Mouse (Mus musculus): ENCODE data around the gene Gng7. TPM values are rescaled to one million over a fixed set of nuclear protein-coding genes. Genes with fewer than 3 reads are reported as not detected.
A peak's percentile ranks its signal among the peaks of the same experiment; 100 is the strongest.

The Gng7 gene
- total and polyA plus RNA-seq, 3 experiments, result 0.24 to 0.47 TPM; not detected in 1

DNA sequence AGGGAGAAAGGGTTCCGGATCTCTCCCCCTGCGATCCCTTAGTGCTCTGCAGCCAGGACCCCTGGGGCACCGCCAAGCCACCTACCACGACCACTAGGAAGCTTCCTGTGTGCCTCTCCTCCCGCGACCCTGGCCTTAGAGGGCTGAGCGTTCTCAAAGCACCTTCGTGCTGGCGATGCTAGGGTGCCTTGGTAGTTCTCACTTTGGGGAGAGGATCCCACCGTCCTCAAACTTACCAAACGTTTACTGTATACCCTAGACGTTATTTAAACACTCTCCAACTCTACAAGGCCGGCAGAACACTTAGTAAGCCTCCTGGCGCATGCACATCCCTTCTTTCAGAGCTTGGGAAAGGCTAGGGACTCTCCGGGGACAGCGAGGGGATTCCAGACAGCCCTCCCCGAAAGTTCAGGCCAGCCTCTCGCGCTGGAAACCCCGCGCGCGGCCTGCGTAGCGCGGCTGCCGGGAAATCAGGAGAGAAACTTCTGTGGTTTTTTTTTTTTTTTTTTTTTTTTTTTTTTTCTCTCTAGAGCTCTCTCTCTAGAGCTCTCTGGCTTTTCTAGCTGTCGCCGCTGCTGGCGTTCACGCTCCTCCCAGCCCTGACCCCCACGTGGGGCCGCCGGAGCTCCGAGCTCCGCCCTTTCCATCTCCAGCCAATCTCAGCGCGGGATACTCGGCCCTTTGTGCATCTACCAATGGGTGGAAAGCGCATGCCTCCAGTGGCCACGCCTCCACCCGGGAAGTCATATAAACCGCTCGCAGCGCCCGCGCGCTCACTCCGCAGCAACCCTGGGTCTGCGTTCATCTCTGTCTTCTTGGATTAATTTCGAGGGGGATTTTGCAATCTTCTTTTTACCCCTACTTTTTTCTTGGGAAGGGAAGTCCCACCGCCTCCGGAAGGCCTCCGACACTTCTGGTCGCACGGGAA lies 85.2 kb downstream of the Gng7 start, which contains the start of gene Gadd45b (continued):
- TF ChIP-seq ZNF384 (IDR thresholded peaks at IDR 0.05; ENCODE audit: low read depth, low read length) (peak; percentile 99), SIN3A (IDR thresholded peaks at IDR 0.05; ENCODE audit: low read length) (peak; percentile 72; the same call in 1 of the 2 replicates), MAX (IDR thresholded peaks at IDR 0.05; ENCODE audit: low read length) (no peak; the same call in 1 of the 2 replicates), USF2 (conservative IDR thresholded peaks at IDR 0.05; ENCODE audit: low read depth, low read length) (no peak), TCF12 (IDR thresholded peaks at IDR 0.05; ENCODE audit: low read depth, low read length) (peak; percentile 78), ZMIZ1 (IDR thresholded peaks at IDR 0.05; ENCODE audit: low read depth, low read length) (peak; percentile 99), RCOR1 (conservative IDR thresholded peaks at IDR 0.05; ENCODE audit: low read depth, low read length) (no peak; the same call in 1 of the 2 replicates)

DNA sequence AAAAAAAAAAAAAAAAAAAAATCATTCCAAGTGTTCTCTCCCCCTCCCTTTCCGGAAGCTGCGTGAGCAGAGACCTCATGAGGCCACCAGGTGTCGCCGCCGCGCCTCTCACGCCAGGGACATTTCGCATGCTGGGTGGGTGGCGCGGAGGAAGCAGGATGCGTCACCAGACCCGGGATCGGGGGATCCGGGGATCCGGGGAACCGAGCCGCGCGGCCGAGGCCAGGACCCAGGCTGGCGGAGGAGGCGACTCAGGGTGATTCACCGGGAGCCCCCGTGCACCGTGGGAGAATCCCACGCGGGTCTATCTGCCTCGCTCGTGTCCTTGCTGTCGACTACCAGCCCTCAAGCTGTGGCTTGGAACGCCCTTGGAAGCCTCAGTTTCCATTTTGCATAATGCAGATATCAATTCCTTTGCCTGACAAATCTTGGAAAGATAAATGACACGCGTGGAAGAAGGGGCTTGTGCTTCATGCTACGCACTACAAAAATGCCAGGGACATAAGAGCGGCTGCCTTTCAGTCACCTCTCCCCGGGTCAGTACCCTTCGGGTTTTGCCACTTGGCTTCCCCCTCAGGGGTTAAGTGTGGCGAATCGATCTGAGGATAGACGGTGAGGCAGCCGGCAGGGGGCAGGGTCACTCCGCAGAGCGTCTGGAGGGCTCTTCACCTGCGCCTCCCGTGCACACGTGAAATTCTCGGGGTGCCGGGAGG lies 86.0 kb downstream of the Gng7 start:
- peaks cover 4% of the 10 kb centered on the region for H3K27me3 ChIP-seq (replicated peaks)
- H3K9me3 ChIP-seq (replicated peaks; ENCODE audit: low read length), result peaks cover 2% of the 10 kb centered on the region
- in situ Hi-C loops (cut with MboI; ENCODE audit: low pct_ligation_motif_present, low pct_unique_long_range_greater_than_20kb, low sequenced_read_pairs), result loop anchor here (5.0 to 10.0 kb wide), 2 partner anchors 64 to 236 kb away; partner anchors contain the start of gene Pias4
- TF ChIP-seq RCOR1 (conservative IDR thresholded peaks at IDR 0.05; ENCODE audit: low read depth, low read length) (peak; percentile 36; the same call in 1 of the 2 replicates), NELFE (IDR thresholded peaks at IDR 0.05; ENCODE audit: low read depth, low read length) (peak; percentile 64; the same call in 1 of the 2 replicates), ZNF384 (IDR thresholded peaks at IDR 0.05; ENCODE audit: low read depth, low read length) (peak; percentile 97), IRF4 (IDR thresholded peaks at IDR 0.05; ENCODE audit: low read depth, low read length) (peak; percentile 56), PAX5 (IDR thresholded peaks at IDR 0.05; ENCODE audit: low read length) (no peak), ETS1 (conservative IDR thresholded peaks at IDR 0.05; ENCODE audit: low read depth, low read length) (peak; percentile 23), ZMIZ1 (IDR thresholded peaks at IDR 0.05; ENCODE audit: low read depth, low read length) (no peak), NRF1 (IDR thresholded peaks at IDR 0.05; ENCODE audit: low read depth, low read length) (0 out of 2 replicates have a peak, but pooled peaks have one; percentile 18), MXI1 (IDR thresholded peaks at IDR 0.05; ENCODE audit: low read depth, low read length) (no peak), TBP (conservative IDR thresholded peaks at IDR 0.05; ENCODE audit: low read depth, low read length) (no peak), ZKSCAN1 (IDR thresholded peaks at IDR 0.05; ENCODE audit: borderline replicate concordance, low read depth, low read length) (no peak), RAD21 (IDR thresholded peaks at IDR 0.05; ENCODE audit: low read depth, low read length) (peak; percentile 92), SMC3 (IDR thresholded peaks at IDR 0.05; ENCODE audit: low read depth, low read length) (peak; percentile 98), MAX (IDR thresholded peaks at IDR 0.05; ENCODE audit: low read length) (peak; percentile 38), JUND (conservative IDR thresholded peaks at IDR 0.05; ENCODE audit: low read depth, low read length) (no peak), MYC (IDR thresholded peaks at IDR 0.05; ENCODE audit: low read depth, low read length) (peak; percentile 44; the same call in 1 of the 2 replicates), USF2 (conservative IDR thresholded peaks at IDR 0.05; ENCODE audit: low read depth, low read length) (no peak), CTCF (conservative IDR thresholded peaks at IDR 0.05 in 1 of 2, IDR thresholded peaks at IDR 0.05 in 1 of 2; ENCODE audit: low read depth in 2 of 2, low read length in 2 of 2) (peak in 1 of 2 experiments; percentile 95; a peak in 2 of 4 replicates), MAZ (IDR thresholded peaks at IDR 0.05; ENCODE audit: low read depth, low read length) (peak; percentile 98), MEF2A (IDR thresholded peaks at IDR 0.05; ENCODE audit: borderline replicate concordance, low read depth, low read length) (peak; percentile 62; the same call in 1 of the 2 replicates), CHD2 (IDR thresholded peaks at IDR 0.05; ENCODE audit: low read length) (no peak; the same call in 1 of the 2 replicates), BHLHE40 (IDR thresholded peaks at IDR 0.05; ENCODE audit: low read depth, low read length) (peak; percentile 99), POLR2AphosphoS2 (IDR thresholded peaks at IDR 0.05; ENCODE audit: low read depth, low read length) (no peak), TCF12 (IDR thresholded peaks at IDR 0.05; ENCODE audit: low read depth, low read length) (0 out of 2 replicates have a peak, but pooled peaks have one; percentile 52), ZC3H11A (IDR thresholded peaks at IDR 0.05; ENCODE audit: low read depth, low read length) (peak; percentile 90), ELF1 (IDR thresholded peaks at IDR 0.05; ENCODE audit: low read depth, low read length) (peak; percentile 87), EP300 (IDR thresholded peaks at IDR 0.05; ENCODE audit: low read length) (no peak; the same call in 1 of the 2 replicates), HCFC1 (IDR thresholded peaks at IDR 0.05; ENCODE audit: low read depth, low read length) (peak; percentile 44), KAT2A (IDR thresholded peaks at IDR 0.05; ENCODE audit: insufficient replicate concordance, low read length) (no peak), CHD1 (IDR thresholded peaks at IDR 0.05; ENCODE audit: low read depth, low read length) (no peak)
- peak overlapping the region; percentile 51 to 62 (median 55) for H3K4me3 ChIP-seq (replicated peaks in 1 of 3; ENCODE audit: low read depth in 2 of 3, low read length in 2 of 3, poor library complexity in 1 of 3)
- DNase-seq (ENCODE audit: extremely low read depth), result peak; percentile 89
- dilution Hi-C loops (cut with MboI; ENCODE audit: extremely low pct_ligation_motif_present, extremely low pct_unique_long_range_greater_than_20kb, low sequenced_read_pairs), result no loop called here
- peak overlapping the region; percentile 87 for H3K4me2 ChIP-seq (ENCODE audit: insufficient read depth, low read depth, poor library complexity, severe bottlenecking)
- H3K36me3 ChIP-seq (replicated peaks in 1 of 2; ENCODE audit: control insufficient read depth in 1 of 2, insufficient read depth in 1 of 2, low read length in 1 of 2), result peaks cover 3 to 14% of the 10 kb centered on the region in 2 experiments
- H3K4me1 ChIP-seq (ENCODE audit: control insufficient read depth in 1 of 2, insufficient read depth in 2 of 2), result peaks cover 11 to 44% of the 10 kb centered on the region in 2 experiments
- peak overlapping the region; percentile 89; the same call in 1 of the 2 replicates for H3K27ac ChIP-seq (ENCODE audit: insufficient read depth, low read depth)
- peaks cover 9% of the 10 kb centered on the region for H3K79me2 ChIP-seq (replicated peaks; ENCODE audit: control insufficient read depth, extremely low read depth, insufficient read depth, poor library complexity, severe bottlenecking)
- peak overlapping the region; percentile 39 for H3K9ac ChIP-seq (ENCODE audit: insufficient read depth, low read depth)

Data from CH12.LX (cell line).